Mouse (Mus musculus) neural tube, embryonic 10.5 days (tissue): ENCODE measurements around the gene Atg4c.

Source experiments
- DNase-seq: peaks from one replicate; pipeline ENCODE4 v3.0.0-alpha.2; 2017; ENCODE audit warnings: low spot score; ENCODE audit errors: extremely low spot score

Gene Atg4c

GRCm38 (mm10) chr4:99252957-99253356 lies 59.2 kb downstream of the Atg4c start:
- DNase-seq, result no peak

DNA sequence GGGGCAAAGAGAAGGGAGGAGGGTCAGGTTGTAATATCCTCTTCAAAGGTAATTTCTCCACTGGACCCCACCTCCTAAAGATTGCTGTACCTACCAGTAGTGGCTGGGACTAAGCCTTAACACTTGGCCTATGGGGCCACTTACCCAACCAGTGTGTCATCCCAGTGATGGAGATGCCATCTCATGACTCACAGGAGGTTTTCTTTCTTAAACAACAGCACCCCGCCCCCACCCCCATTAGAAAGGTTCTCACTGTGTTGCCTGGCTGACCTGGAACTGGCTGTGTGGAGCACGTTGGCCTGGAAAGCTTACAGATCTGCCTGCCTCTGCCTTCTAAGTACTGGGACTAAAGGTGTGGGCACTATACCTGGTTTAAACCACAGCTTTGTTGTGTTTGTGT lies 69.5 kb downstream of the Atg4c start:
- DNase-seq, result no peak

- no peak for DNase-seq
Measured at GRCm38 (mm10) chr4:99263663-99264062, 69.9 kb downstream of the Atg4c start.

DNA sequence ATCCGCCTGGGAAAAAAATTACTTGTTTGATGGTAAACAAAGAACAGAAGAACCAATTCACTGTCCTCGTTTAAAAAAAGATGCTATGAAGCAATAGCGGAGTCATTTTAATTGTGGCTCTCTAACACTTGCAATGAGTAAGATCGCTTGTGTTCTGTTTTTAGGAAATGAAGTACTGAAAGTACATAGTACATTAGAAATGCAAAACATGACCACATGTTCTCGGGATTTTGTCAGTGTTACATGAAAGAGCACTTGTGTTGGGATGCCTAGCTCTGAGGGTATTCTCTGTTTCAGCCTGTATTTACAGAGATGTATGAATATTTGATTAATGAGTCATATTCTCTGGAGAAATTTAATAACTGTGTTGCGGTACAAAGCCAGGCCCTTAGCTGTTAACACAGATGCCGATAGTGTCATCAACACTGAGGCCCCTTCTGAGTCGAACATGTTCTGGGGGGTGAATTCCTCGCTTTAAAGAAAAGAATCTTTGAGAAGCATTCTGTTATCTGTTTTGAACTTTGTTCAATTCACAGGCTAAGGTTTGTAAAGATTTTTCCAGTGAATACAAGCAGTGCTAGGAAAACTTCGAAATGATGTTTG lies 73.2 kb downstream of the Atg4c start:
- no peak for DNase-seq

DNA sequence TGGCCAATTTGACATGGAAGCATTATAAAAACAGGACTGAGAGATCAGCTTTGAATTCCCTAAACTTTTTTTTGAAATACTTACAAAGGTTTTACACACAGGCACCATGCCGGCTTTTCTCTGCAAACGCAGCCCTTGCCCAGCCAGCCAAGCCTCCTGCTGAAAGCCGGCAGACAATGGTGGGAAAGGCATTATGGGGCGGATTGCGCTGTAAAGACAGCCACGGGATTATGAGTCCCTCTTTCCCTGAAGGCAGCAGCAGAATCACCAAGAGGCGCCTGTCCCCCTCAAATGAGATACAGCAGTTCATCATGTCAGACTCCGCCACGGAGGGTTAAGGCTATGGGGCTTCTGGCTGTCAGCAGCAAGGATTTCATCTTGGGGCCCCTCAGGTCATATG lies 79.1 kb downstream of the Atg4c start:
- peak; percentile 28 for DNase-seq

- DNase-seq, result no peak
Measured at GRCm38 (mm10) chr4:99273466-99273865, 79.7 kb downstream of the Atg4c start.

- DNase-seq, result no peak
Measured at GRCm38 (mm10) chr4:99273979-99274378, 80.2 kb downstream of the Atg4c start.

DNA sequence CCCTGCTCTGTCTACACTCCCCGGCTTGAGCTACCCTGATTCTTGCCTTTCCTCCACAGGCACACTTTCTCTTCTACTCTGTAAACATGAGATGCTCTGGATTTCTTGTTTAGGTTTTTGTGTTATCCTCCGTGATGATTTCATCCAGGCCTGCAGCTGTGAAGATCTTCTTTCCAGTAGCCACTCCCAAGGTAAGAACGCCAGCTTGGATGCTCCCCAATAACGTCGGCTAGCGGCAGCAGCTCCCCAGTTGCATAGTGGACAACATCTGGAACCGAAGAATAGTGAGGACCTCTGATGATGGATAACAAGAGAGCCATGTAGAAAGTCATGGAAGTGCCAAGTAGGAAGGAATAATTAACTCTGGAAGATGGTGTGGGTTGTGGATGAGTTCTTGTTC lies 85.1 kb downstream of the Atg4c start:
- no peak for DNase-seq

- DNase-seq, result no peak
Measured at GRCm38 (mm10) chr4:99281711-99282110, 88.0 kb downstream of the Atg4c start.

DNA sequence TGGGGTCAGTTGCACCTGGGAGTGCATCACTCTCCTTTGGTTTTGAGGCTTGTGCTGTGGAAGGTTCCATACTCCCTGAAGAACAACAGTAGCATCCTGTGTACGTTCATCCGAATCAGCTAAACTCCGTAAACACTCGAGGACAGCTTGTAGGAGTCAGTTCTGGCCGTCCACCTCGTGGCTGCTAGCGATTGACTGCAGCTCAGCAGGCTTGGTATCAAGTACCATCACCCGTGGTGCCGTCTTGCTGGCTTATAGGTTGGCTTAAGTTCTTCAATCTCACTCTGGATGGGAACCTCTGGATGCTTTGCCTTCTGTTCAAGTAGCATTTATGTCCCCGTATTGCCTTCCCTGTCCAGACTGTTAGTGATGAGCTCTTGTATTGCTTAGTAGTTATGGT lies 95.6 kb downstream of the Atg4c start:
- DNase-seq, result no peak

DNA sequence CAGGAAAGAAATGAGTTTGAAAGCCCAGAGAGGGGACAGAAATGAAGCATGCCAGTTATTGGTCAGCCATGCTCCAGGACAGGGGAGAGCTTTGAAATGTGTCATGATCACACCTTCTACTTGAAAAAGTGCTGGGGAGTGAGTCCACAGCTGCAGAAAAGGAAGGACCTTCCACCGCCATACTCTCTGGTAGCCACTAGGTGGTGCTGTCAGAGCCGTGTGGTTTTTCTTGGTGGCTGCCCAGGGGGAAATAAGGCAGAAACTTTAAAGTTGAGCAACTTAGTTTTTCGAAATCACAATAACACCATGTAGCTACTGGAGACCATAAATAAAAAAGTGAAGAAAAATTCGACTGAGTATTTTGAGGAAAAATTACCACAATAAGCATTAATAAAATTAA lies 104.9 kb downstream of the Atg4c start:
- peak; percentile 43 for DNase-seq

DNA sequence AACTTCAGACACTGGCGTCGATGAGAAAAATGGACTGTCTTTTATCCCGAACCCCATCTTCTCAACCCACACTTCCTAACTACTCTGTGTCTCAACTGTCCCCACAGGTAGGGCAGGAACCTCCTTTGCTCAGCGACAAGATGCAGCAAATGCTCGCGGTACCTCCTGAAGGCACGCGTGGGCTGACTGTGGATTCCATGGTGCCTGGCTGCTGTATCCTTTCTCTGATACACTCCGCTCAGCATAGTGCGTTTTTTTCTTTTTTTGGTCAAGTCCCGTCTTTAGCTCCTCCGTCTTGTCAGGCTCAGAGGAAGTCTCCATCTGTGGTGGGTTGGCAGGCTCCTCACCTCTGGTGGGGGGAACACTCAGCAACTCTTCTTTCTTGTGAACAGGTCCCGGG lies 111.1 kb downstream of the Atg4c start:
- DNase-seq, result no peak
